Mouse (Mus musculus) testis, adult 2 months (tissue): ENCODE data around the gene Olfr613.

Experiments used
- CTCF ChIP-seq: fragments of 200-500 bp; IDR thresholded peaks from 2 replicates; pipeline ENCODE4 v1.5.1; 2012; ENCODE audit warnings: low read depth, mild to moderate bottlenecking, inconsistent platforms, low read length, moderate library complexity; ENCODE audit not compliant: control insufficient read depth, insufficient read depth, insufficient replicate concordance
- POLR2A ChIP-seq: fragments of 200-500 bp; IDR thresholded peaks from 2 replicates; pipeline ENCODE4 v1.6.1; 2012; ENCODE audit warnings: low read depth, mild to moderate bottlenecking, inconsistent platforms, low read length, moderate library complexity; ENCODE audit not compliant: control insufficient read depth

- TF ChIP-seq CTCF = no peak
- no peak for TF ChIP-seq POLR2A
Observed at GRCm38 (mm10) chr7:103600275-103600674, 52.4 kb downstream of the Olfr613 start, which contains the start of gene Olfr619.
